Mouse (Mus musculus): ENCODE data around the gene Shoc2.
"Not testable (repeated sequence)": the region's sequence is repeated elsewhere in the genome, so short reads cannot be mapped to it uniquely, and the experiment has no call there.

The Shoc2 gene

DNA sequence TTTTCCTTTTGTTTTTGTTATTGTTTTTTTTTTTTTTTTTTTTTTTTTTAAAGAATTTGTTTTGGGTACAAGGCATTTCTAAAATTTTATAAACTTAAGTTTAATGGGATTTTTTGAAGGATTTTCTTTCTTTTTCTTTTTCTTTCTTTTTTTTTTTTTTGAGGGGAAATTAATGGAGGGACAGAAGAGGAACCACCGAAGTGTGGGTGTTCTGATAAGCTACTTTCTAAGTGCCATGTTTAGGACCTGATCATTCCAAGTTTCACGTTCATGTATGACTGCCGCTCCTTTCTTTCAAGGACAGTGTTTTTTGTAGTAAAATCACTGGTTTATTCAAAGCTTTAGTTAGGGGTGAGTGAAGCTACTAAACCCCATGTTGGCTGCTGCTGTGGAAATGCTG lies 14.9 kb upstream of the Shoc2 start:
- in situ Hi-C loops (cut with MboI; ENCODE audit: low sequenced_read_pairs): no loop called here

- in situ Hi-C loops (cut with MboI; ENCODE audit: low sequenced_read_pairs): no loop called here
Observed at GRCm38 (mm10) chr19:53933050-53933449, 11.1 kb upstream of the Shoc2 start.

GRCm38 (mm10) chr19:53934046-53934445 lies 10.1 kb upstream of the Shoc2 start:
- in situ Hi-C loops (cut with MboI; ENCODE audit: low sequenced_read_pairs): no loop called here

- in situ Hi-C loops (cut with MboI; ENCODE audit: low sequenced_read_pairs): no loop called here
Observed at GRCm38 (mm10) chr19:53939467-53939866, 4.6 kb upstream of the Shoc2 start.

GRCm38 (mm10) chr19:53941139-53941538 lies 3.0 kb upstream of the Shoc2 start:
- in situ Hi-C loops (cut with MboI; ENCODE audit: low sequenced_read_pairs): no loop called here

- in situ Hi-C loops (cut with MboI; ENCODE audit: low sequenced_read_pairs): no loop called here
Observed at GRCm38 (mm10) chr19:53942342-53942741, 1.8 kb upstream of the Shoc2 start.

GRCm38 (mm10) chr19:53944786-53945169 lies 672 bp downstream of the Shoc2 start:
- in situ Hi-C loops (cut with MboI; ENCODE audit: low sequenced_read_pairs): no loop called here

GRCm38 (mm10) chr19:53945171-53946042 lies 1.3 kb downstream of the Shoc2 start:
- in situ Hi-C loops (cut with MboI; ENCODE audit: low sequenced_read_pairs): no loop called here

DNA sequence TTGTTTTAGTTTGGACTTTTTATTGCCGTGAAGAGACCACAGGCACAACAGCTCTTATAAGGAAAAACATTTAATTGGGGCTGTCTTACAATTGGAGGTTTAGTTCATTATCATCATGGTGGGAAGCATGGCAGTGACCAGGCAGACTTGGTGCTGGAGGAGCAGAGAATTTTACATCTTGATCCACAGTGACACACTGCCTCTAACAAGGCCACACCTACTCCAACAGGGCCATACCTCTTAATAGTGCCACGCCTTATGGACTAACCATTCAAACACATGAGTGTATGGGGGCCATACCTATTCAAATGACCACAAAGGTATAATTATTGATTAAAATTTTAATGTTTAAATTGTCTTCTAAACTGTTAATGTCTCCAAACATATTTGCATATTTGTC lies 13.4 kb downstream of the Shoc2 start:
- in situ Hi-C loops (cut with MboI; ENCODE audit: low sequenced_read_pairs): no loop called here

GRCm38 (mm10) chr19:53962511-53962910 lies 18.4 kb downstream of the Shoc2 start:
- in situ Hi-C loops (cut with MboI; ENCODE audit: low sequenced_read_pairs): no loop called here

DNA sequence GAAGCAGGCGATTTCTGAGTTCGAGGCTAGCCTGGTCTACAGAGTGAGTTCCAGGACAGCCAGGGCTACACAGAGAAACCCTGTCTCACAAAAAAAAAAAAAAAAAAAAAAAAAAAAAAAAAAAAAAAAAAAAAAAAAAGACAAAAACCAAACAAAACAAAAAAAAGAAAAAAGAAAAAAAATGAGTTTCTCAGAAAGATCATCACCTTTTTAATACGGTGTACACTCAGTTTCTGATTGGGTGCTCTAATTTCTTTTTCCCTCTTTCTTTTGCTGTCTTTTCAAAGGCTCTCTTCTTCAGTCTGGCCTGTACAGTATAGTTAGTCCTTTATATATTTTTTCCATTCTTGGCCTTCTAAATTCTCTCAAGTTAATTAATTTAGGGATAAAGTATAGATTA lies 20.2 kb downstream of the Shoc2 start:
- in situ Hi-C loops (cut with MboI; ENCODE audit: low sequenced_read_pairs): not testable (repeated sequence)

GRCm38 (mm10) chr19:53964910-53965633 lies 21.0 kb downstream of the Shoc2 start:
- in situ Hi-C loops (cut with MboI; ENCODE audit: low sequenced_read_pairs): no loop called here

DNA sequence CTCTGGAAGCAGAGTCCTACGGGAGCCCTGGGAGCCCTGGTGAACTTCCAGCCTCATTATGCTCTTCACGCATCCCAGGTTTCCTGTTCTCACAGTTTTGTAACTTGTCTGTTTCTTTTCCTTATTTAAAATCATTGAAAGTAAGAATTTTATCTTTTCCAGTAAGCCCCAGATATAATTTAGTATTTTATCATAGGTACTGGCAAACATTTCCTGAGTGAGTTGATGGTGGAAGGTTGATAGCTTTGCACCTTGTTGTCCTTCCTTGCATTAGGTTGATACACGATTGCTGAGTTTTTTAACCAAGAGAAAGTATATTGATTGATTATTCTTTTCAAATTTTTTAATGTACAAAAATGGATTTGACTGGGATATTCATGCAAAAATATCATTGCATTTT lies 25.1 kb downstream of the Shoc2 start:
- in situ Hi-C loops (cut with MboI; ENCODE audit: low sequenced_read_pairs): no loop called here

- in situ Hi-C loops (cut with MboI; ENCODE audit: low sequenced_read_pairs): no loop called here
Observed at GRCm38 (mm10) chr19:53971938-53972337, 27.8 kb downstream of the Shoc2 start.

GRCm38 (mm10) chr19:53973656-53974055 lies 29.6 kb downstream of the Shoc2 start:
- in situ Hi-C loops (cut with MboI; ENCODE audit: low sequenced_read_pairs): no loop called here

DNA sequence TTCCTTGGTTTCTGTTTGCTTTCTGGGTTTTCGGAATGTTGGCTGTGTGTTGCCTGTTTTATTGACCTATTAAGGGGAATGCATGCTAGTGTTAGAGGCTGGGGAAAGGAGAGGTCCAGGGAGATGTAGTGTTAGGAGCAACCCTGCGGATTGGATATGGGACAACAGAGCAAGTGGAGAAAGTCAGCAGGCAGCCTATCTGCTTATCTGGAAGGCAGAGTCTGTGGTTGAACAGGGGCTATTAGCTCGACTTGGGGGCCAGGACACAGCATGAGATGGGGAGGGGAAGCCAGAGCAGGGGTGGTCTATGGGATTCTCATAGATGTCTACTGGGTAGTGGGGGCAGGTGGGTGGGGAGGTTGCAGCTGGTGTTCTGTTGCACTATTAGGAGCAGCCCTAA lies 37.9 kb downstream of the Shoc2 start:
- in situ Hi-C loops (cut with MboI; ENCODE audit: low sequenced_read_pairs): no loop called here

GRCm38 (mm10) chr19:53983336-53983735 lies 39.2 kb downstream of the Shoc2 start:
- in situ Hi-C loops (cut with MboI; ENCODE audit: low sequenced_read_pairs): no loop called here

DNA sequence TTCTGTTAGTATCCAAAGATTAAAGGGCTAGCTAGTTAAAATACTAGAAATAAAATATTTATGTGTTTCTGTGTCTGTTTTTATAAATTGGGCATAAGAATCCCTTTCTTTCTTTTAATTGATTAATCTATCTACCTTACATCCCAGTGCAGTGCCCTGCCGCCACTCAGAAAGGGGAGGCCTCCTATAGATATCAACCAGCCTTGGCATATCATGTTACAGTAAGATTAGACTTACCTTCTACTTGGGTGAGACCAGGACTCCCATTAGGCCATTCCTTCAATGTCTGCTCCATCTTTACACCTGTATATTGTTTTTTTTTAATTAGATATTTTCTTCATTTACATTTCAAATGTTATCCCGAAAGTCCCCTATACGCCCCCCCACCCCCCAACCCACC lies 40.5 kb downstream of the Shoc2 start:
- in situ Hi-C loops (cut with MboI; ENCODE audit: low sequenced_read_pairs): no loop called here

DNA sequence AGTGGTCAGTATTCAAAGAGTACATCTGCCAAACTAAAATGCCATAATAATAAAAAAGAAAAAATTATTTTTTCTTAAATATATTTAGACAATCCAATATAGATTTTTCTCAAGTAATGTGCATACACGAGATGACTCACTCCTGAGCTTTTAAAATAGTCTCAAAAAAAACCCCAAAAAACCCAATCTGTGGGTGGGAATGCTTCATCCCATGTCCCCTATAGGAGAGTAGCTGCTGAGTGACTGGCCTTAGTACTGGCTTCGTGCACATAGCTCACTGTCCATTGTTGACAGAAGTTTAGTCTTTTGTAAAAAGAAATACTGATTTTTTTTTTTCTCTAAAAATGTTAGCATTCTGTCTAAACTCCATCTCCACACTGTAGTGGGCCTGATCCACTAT lies 46.4 kb downstream of the Shoc2 start:
- in situ Hi-C loops (cut with MboI; ENCODE audit: low sequenced_read_pairs): no loop called here

GRCm38 (mm10) chr19:53993860-53994259 lies 49.8 kb downstream of the Shoc2 start:
- in situ Hi-C loops (cut with MboI; ENCODE audit: low sequenced_read_pairs): no loop called here

DNA sequence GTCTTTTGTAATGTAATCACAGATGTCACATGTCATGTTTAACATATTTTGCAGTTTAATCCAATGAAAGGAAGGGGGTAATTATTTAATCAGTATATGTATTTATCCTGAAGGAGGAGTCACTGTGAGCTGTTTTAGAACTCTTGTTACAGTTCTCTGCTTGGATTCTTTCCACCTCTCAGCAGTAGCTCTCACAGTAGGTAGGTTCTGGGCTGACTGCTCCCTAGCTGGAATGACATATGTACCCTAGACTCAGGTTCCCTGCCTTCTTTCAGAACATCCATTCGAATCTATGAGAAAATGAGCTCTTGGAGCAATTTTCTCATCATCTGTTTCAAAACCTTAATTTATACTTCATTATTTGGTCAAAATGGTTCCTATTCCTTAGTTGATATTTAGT lies 50.2 kb downstream of the Shoc2 start:
- in situ Hi-C loops (cut with MboI; ENCODE audit: low sequenced_read_pairs): no loop called here

GRCm38 (mm10) chr19:54010973-54011372 lies 66.9 kb downstream of the Shoc2 start:
- in situ Hi-C loops (cut with MboI; ENCODE audit: low sequenced_read_pairs): no loop called here
